Comparison of ENCODE assay signal across 7 mouse cellular contexts in the genomic region with DNA sequence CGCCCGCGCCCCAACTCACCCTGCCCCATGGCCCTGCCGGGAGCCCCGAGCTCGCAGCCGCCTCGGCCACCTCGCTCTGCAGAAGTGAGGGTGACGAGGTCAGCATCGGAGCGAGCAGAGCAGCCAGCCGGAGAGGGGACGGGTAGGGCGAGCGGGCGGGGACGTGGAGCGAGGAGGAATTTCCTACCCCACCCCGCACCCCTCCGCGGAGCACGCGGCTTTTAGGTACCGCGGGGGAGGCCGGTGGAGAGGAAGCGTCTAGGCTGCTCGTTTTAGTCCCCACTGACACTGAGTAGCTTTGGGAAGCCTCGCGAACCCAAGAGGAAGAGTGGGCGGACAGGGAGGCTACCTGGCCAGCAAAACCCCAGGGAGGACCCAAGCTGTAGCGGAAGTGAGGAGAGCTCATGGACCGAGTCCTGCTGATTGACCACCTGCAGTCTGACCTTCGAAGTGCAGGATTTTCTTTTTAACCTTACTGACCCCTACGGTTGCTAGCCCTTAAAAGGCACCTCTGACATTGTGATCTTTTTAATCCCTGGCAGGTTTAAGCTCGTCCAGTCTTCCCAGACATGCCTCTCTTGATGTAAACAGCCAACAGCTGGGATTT. TPM values are rescaled to one million over a fixed set of nuclear protein-coding genes. Genes with fewer than 3 reads are reported as not detected.
A peak's percentile ranks its signal among the peaks of the same experiment; 100 is the strongest.
DNase-seq lines count a peak whose midpoint lies in the region; ATAC-seq lines count a peak whose summit lies in the region.

A gene (minus strand): TSS at position 440 of the 607 bp plus-strand sequence.

- DNase-seq in thymus, adult 18-20 months = peak; percentile 26 to 39
- DNase-seq in thymus, postnatal 25 days = no peak
- DNase-seq in limb, embryonic 11.5 days (ENCODE audit: low spot score) = no peak
- DNase-seq in thymus, postnatal 0 days (ENCODE audit: low spot score) = peak; percentile 27

- H3K36me3 ChIP-seq in heart, embryonic 14.5 days (ENCODE audit: control insufficient read depth, insufficient read depth, low read length) = no peaks in the 10 kb centered on the region
- no peaks in the 10 kb centered on the region for H3K36me3 ChIP-seq in limb, embryonic 11.5 days (ENCODE audit: control insufficient read depth, insufficient read depth, low read length)
- H3K36me3 ChIP-seq in midbrain, embryonic 15.5 days (replicated peaks) = no peaks in the 10 kb centered on the region

- ATAC-seq in heart, embryonic 14.5 days (ENCODE audit: insufficient number of reproducible peaks, insufficient read depth, low FRiP score, low read depth) = peak; percentile 73
- peak; percentile 77; the same call in 1 of the 2 replicates for ATAC-seq in limb, embryonic 11.5 days (ENCODE audit: insufficient number of reproducible peaks, low FRiP score, low TSS enrichment, low read depth)
- ATAC-seq in midbrain, embryonic 15.5 days (replicated peaks) = peak; percentile 76; the same call in 1 of the 2 replicates

- H3K9ac ChIP-seq in heart, embryonic 14.5 days (ENCODE audit: low read length) = peak within 1 kb of the TSS; percentile 86
- peak within 1 kb of the TSS; percentile 75 for H3K9ac ChIP-seq in limb, embryonic 11.5 days (ENCODE audit: low read length)
- H3K9ac ChIP-seq in midbrain, embryonic 15.5 days = peak within 1 kb of the TSS; percentile 51

- H3K27ac ChIP-seq in brown adipose tissue, adult 24 weeks (replicated peaks; ENCODE audit: low read depth, low read length) = peak within 1 kb of the TSS; percentile 58
- peak within 1 kb of the TSS; percentile 82 to 91 for H3K27ac ChIP-seq in heart, embryonic 14.5 days (replicated peaks in 1 of 2; ENCODE audit: control insufficient read depth in 1 of 2, insufficient read depth in 1 of 2, low read depth in 2 of 2, low read length in 2 of 2)
- 0 out of 2 replicates have a peak within 1 kb of the TSS, but pooled peaks have one; percentile 33 for H3K27ac ChIP-seq in limb, embryonic 11.5 days (replicated peaks; ENCODE audit: low read depth, low read length)
- H3K27ac ChIP-seq in midbrain, embryonic 15.5 days = peak within 1 kb of the TSS; percentile 55

- no peaks in the 10 kb centered on the region for H3K4me1 ChIP-seq in brown adipose tissue, adult 24 weeks (ENCODE audit: control insufficient read depth, insufficient read depth, insufficient read length, low read length)
- peaks cover 0 to 20% of the 10 kb centered on the region in 2 experiments; a peak in 3 of 4 replicates for H3K4me1 ChIP-seq in heart, embryonic 14.5 days (ENCODE audit: control insufficient read depth in 2 of 2, insufficient read depth in 2 of 2, low read length in 2 of 2)
- H3K4me1 ChIP-seq in limb, embryonic 11.5 days (ENCODE audit: control insufficient read depth, insufficient read depth, low read length) = no peaks in the 10 kb centered on the region
- peaks cover 18% of the 10 kb centered on the region for H3K4me1 ChIP-seq in midbrain, embryonic 15.5 days

- H3K4me3 ChIP-seq in brown adipose tissue, adult 24 weeks (ENCODE audit: insufficient read depth, low read depth, low read length) = peak within 1 kb of the TSS; percentile 72
- peak within 1 kb of the TSS; percentile 61 to 88 for H3K4me3 ChIP-seq in heart, embryonic 14.5 days (ENCODE audit: control insufficient read depth in 1 of 2, insufficient read depth in 1 of 2, low read depth in 1 of 2, low read length in 2 of 2)
- peak within 1 kb of the TSS; percentile 58 for H3K4me3 ChIP-seq in limb, embryonic 11.5 days (ENCODE audit: low read depth, low read length)
- peak within 1 kb of the TSS; percentile 83 for H3K4me3 ChIP-seq in midbrain, embryonic 15.5 days

- H3K4me2 ChIP-seq in heart, embryonic 14.5 days (ENCODE audit: low read length) = peak within 1 kb of the TSS; percentile 90
- H3K4me2 ChIP-seq in limb, embryonic 11.5 days (ENCODE audit: low read depth, severe bottlenecking) = peak within 1 kb of the TSS; percentile 97
- peak within 1 kb of the TSS; percentile 99 for H3K4me2 ChIP-seq in midbrain, embryonic 15.5 days

- WGBS in heart, embryonic 14.5 days = under 1% methylated on average over 34 of the region's 37 CpGs
- WGBS in limb, embryonic 11.5 days = under 1% methylated on average over 34 of the region's 37 CpGs
- WGBS in midbrain, embryonic 15.5 days = 1% methylated on average over 37 of the region's 37 CpGs

- no peaks in the 10 kb centered on the region for H3K9me3 ChIP-seq in heart, embryonic 14.5 days (ENCODE audit: control insufficient read depth, low read length)
- no peaks in the 10 kb centered on the region for H3K9me3 ChIP-seq in limb, embryonic 11.5 days (ENCODE audit: control insufficient read depth, low read length)
- no peaks in the 10 kb centered on the region for H3K9me3 ChIP-seq in midbrain, embryonic 15.5 days

- H3K27me3 ChIP-seq in heart, embryonic 14.5 days (ENCODE audit: control insufficient read depth, insufficient read depth, low read length) = no peaks in the 10 kb centered on the region
- H3K27me3 ChIP-seq in limb, embryonic 11.5 days (ENCODE audit: control insufficient read depth, insufficient read depth, low read length) = 0 out of 2 replicates have a peak, but pooled peaks cover 3% of the 10 kb centered on the region
- H3K27me3 ChIP-seq in midbrain, embryonic 15.5 days (replicated peaks) = peaks cover 6% of the 10 kb centered on the region; the same call in 1 of the 2 replicates

RNA-seq across cellular contexts. Expression of the gene that starts here (rescaled TPM):
- 20.0 and 24.9 TPM in 2 replicates for polyA plus RNA-seq in brown adipose tissue, adult 24 weeks (2012; ENCODE audit: insufficient read depth, insufficient read length, missing spikeins)
- polyA plus RNA-seq in heart, embryonic 14.5 days (2014; fragmentation: Nextera tagmentation; extraction: Ambion mirVana) = 10.6 and 13.2 TPM in 2 replicates
- polyA plus RNA-seq in limb, embryonic 11.5 days (2014; fragmentation: Nextera tagmentation; extraction: Ambion mirVana) = 1.6 and 2.8 TPM in 2 replicates
- 3.1 and 3.4 TPM in 2 replicates for polyA plus RNA-seq in midbrain, embryonic 15.5 days (2015; fragmentation: Nextera tagmentation; extraction: Ambion mirVana)
- 3.9 and 4.5 TPM in 2 replicates for polyA plus RNA-seq in thymus, postnatal 0 days (2015; fragmentation: Nextera tagmentation; extraction: Ambion mirVana)

Comparison
In these comparisons a context has a peak if more than half of its experiments do, and no peak if none do; other contexts are left out.
1. DNase-seq: peak in thymus, adult 18-20 months (2 of 2) and thymus, postnatal 0 days (single experiment); none in thymus, postnatal 25 days (single experiment) and limb, embryonic 11.5 days (single experiment).
2. H3K27ac ChIP-seq: peak in every context shown above with its lines; median percentile 86 in heart, embryonic 14.5 days; 58 in brown adipose tissue, adult 24 weeks; 55 in midbrain, embryonic 15.5 days; 33 in limb, embryonic 11.5 days.
3. Peak in every context shown above with its lines, with median percentiles within 50 percentile points of each other: H3K4me3 ChIP-seq, ATAC-seq, H3K4me2 ChIP-seq and H3K9ac ChIP-seq.